Mouse (Mus musculus) embryo, embryonic 10 days (tissue): ENCODE measurements around the gene Arhgef19.

Experiments used
- DNase-seq: peaks from one replicate; pipeline ENCODE4 v3.0.0-alpha.2; 2015; ENCODE audit warnings: low spot score

Gene Arhgef19

DNA sequence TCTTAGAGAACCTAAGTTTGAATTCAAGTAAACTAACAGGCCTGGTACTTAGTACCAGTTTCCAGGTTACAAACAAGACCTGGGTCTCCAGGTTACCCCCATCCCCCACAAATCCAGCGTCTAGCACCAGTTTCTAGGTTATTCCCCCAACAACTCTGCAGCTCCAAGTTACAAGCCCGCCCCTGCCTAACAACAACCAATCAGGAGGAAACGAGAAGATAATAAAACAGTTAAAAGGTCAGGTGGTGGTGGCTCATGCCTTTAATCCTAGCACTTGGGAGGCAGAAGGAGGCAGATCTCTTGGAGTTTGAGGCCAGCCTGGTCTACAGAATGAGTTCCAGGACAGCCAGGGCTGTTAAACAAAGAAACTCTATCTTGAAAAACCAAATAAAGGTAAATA lies 28.0 kb downstream of the Arhgef19 start:
- no peak for DNase-seq

DNA sequence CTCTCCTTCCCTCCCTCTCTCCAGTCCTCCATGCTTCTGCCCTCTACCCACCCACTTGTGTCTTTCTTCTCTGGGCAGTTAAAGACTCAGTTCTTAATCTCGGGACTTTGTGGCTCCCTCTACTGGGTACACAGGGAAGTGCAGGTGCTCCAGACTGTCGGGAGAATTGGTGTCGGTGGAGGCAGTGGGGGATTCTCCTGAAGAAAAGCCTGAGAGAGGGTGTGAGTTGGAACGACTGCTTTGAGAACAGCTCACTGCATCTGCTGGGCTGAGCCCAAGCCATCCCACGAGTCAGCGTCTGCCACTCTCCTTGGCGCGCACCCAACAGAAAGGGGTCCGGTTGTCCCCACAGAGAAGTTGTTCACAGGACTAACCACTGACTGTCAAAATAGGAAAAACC lies 28.5 kb downstream of the Arhgef19 start:
- DNase-seq: peak; percentile 66

DNA sequence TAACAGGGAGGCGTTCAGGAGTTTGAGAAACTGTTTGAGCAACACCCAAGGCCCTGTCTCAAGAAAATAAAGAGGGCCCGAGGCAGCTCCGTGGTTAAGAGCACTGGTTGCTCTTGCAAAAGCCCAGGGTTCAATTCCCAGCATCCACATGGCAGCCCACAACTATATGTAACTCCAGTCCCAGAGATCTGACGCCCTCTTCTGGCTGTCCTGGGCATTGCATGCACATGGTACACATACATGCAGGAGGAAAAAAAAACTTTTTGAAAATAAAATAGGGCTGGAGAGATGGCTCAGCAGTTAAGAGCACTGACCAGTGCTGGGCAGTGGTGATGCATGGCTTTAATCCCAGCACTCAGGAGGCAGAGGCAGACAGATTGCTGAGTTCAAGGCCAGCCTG lies 29.1 kb downstream of the Arhgef19 start:
- no peak for DNase-seq

DNA sequence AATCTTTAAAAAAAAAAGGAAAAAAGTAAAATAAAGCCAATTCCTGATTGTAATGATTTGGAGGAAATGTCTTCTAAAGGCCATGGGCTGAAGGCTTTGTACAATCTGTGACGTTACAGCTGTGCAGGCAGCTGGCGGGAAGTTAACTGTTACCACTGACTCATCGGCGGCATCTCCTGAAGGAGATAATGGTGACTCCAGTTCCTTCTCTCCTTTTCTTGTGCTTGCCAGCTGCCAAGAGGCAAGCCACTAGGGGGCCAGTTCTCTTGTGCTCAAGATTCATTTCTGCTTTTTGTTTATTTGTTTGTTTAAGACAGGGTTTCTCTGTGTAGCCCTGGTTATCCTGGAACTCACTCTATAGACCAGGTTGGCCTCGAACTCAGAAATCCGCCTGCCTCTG lies 29.8 kb downstream of the Arhgef19 start:
- no peak for DNase-seq

DNA sequence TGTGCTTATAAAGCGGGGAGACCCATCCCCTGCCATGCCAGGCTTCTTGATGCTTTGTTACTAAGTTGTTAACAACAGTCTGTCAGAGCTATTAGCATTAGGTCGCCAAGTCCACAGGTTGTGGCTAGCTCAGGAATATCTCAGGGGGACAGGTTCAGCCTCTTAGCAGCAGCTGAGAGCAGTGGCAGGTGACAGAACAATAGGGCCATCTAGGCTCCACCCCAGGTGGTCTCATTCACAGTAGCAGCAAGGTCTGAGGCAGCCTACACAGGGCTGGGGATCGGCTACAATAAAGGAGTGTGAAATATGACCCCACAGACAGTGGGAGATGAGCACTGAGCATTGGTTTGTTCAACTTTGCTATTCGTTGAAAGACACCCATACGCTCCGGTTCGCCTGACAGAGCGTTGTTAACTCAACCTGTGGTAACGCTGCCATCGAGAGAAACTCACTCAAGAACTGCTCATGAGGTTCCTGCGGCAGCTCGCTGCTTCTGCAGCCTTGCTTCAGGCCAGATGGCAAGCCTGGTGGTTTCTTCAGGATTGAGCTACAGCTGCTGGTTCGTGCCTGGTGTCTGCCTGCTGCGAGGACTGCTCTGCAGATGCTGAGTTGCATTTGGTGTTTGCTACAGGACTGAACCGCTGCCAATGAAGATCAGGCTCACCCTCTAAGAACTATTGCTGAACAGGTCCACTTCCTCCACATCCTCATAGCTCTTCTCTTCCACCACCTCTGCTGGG lies 31.1 kb downstream of the Arhgef19 start:
- DNase-seq: no peak

DNA sequence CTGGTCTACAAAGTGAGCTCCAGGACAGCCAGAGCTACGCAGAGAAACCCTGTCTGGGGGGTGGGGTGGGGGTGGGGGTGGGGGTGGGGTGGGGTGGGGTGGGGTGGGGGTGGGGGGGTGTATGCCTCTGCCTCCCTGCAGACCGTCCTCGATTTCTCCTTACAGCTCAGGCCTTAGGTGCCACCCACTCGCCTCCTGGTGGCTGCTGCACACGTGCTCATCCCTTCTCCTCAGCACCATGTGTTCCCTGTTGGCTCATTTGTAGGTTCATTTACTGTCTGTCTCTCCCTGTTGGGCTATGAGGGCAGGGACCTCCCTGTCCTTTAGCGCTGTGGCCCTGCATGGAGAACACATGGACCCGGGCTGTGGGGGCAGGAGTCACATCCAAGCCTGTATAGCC lies 31.9 kb downstream of the Arhgef19 start:
- no peak for DNase-seq

DNA sequence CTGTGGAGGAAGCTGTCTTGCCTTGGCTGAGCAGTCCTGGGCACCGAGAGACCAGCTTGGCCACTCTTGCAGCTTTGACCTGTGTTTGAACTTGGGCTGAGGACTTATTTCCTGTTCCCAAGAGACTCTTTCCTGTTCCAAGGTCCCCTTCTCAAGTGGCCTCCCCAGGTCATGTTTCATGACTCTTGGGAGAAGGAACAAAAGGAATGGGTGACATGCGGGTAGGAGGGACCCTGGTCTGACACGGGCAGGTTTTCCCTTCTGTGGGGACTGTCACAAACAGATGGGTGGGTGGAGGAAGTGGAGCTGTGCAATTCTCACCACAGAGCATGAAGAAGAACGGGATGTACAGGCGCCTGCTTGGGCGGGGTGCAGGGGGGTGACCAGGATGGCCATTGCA lies 32.4 kb downstream of the Arhgef19 start:
- no peak for DNase-seq

DNA sequence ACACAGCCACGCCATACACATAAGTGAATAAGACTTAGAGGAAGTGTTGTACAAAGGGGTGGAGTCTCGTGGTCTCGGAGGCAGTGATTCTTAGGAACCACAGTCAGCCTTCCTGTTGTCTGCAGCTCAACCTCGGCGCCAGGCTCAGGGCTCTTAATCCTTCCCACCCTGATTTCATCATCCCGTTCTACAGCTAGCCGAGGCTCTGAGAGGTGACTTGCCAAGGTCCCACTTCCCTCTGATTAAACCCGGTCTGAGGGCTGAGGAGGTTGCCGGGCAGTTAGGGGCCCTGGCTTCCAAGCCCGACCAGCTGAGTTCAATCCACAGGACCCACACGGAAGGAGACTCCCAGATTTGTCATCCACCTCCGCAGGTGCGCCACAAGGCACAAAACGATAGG lies 33.6 kb downstream of the Arhgef19 start:
- no peak for DNase-seq

DNA sequence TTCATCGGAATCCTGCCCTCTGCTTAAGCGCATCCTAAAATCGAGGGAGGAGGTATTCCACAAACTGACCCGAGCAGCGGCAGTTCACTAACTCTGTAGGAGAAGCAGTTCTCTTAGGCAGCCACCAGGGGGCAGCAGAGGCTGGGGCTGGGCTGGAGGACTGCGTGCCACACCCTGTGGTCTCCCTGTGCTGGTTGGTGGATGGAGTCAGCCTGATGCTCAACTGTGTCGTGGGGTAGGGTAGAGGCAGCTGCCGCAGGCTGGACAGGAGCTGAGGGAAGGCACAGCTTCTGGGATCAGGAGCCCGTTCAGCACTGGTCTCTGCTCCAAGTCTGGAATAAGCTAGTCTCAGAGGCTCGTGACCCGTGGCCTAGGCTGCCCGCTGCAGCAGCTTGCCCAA lies 34.0 kb downstream of the Arhgef19 start:
- peak; percentile 93 for DNase-seq

DNA sequence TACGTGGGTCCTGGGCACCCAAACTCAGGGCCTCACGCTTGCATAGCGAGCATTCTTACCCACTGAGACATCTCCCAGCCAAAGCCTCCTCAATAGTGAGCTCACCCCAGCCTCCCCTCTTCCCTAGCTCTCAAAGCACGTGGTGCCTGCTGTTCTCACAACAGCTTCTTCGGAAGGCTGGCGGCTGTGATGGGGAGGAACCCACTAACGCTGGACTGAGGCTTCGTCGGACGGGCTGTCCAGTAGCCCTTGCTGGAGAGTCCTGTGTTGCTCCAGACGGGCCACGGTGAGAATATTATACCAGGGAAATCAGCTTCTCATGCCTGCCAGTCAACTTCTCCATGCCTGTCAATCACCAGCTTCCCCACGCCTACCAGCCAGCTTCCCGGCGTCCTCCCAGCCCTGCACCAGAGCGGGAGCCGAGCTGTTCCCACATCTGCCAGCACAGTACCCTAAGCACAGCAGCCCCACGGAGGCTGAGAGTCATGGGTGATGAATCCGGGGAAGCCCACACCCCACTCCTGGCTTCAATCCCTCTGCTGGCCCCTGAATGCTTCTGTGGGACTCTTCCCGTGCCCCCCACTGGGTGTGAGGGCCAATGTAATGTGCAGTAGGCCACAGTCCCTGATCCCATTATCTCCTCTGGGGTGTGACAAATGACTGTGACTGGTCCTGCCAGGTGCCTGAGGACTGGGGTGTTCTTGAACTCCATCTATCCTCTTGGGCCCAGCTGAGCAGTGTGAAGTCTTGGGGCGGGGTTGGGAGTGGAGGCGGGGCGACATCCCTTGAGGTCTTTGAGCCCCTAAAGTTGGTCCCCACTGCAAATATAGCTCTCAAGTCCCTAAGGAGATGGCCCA lies 35.4 kb downstream of the Arhgef19 start:
- peak; percentile 55 for DNase-seq

DNA sequence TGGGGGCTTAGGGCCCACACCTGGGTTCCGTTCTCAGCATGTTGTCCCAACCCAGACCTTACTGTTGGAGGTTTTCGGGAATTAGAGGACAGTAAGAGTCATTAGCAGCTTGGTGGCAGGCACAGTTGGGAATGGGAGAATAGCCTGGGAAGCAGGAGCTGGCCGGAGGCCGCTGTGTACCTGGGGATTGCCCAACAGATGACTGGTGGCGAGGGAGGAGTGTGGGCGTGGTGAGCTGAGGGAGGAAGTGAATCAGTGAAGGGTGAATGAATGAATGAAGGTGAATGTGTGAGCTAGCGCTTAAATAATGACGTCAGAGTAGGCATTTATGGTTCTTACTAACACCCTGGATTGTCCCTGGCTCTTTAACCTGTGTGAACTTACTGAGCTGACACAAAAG lies 37.9 kb downstream of the Arhgef19 start:
- no peak for DNase-seq

DNA sequence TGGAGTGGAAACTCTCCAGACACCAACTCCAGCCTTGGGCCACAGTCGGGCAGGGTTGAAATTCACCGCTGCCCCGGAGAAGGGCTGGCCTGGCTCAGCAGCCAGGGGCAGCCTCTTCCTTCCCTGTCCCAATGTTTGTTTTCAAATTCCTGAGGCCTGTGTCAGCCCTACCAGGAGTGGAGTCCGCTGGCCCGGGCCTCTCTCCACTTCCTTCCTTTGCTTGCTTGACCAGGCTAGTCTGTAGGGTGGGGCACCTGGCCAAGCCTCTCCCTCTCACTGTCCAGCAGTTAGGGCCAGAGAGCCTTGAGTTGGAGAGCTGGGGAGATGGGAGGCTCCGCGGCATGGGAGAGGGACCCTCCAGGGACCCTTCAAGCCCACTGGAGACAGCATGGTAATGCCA lies 38.9 kb downstream of the Arhgef19 start:
- DNase-seq: peak; percentile 50

DNA sequence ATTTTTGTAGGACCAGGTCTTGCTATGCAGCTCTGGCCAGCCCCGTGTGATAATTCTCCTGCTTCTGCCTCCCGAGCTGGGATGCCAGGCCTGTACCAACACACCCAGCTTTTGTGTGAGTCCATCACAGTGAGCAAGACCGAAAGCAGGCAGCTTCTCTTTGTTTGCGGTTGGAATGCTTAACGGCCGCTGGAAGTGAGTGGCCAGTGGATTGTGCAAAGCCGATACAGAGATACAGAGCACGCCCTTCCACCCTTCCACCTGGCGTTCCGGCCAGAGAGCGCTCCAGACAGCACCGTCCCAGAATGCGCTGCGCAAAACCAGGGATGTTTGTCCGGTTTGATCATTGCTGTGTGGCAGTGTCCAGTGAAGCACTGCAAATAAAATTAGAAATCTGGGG lies 40.0 kb downstream of the Arhgef19 start:
- DNase-seq: no peak

DNA sequence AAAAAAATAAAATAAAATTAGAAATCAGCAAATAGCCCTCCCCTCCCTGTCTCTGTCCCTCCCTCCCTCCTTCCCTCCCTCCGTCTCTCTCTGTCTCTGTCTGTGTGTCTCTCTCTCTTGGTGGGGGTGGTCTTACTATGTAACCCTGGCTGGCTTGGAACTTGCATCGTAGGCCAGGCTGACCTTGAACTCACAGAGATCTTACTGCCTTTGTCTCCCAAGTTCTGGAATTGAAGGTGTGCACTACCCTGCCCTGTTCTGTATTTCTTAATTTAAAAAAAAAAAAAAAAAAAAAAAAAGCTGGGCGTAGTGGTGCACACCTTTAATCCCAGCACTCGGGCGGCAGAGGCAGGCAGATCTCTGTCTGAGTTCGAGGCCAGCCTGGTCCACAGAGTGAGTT lies 40.5 kb downstream of the Arhgef19 start:
- DNase-seq: no peak

DNA sequence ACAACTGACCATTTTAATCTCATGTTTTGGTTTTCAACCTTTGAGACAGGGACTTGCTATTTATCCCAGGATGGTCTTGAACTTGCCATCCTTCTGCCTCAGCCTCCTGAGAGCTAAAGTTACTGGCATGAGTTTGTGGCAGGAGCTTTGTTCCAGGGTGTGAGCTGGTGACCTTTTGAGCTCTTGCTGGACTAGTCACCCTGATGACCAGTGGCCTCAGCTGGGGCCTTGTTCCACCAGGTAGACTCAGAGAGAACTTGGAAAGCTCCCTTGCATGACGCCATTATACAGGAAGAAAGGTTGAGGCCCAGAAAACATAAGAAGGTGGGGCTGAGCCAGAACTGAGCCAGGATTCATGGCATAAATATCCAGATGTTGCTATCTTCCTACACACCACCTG lies 41.2 kb downstream of the Arhgef19 start:
- no peak for DNase-seq

DNA sequence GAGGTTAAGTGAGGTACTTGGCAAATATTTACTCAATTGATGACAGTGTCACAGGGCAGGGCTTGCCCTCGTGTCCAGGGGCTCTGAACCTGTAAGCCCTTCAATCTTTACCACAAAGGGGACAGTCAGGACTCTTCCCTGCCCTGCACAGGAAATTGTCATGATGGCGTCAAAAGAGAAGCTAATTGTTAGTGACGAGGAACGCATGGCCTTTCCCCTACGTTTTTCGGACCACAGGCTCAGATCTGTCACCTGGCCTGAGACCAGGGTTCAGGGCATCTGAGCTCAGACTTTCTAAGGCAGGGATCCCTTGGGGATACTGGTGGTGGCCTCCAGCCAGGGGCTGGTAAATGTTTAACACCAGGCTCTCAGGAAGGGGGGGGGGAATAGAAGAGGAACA lies 41.9 kb downstream of the Arhgef19 start:
- no peak for DNase-seq

DNA sequence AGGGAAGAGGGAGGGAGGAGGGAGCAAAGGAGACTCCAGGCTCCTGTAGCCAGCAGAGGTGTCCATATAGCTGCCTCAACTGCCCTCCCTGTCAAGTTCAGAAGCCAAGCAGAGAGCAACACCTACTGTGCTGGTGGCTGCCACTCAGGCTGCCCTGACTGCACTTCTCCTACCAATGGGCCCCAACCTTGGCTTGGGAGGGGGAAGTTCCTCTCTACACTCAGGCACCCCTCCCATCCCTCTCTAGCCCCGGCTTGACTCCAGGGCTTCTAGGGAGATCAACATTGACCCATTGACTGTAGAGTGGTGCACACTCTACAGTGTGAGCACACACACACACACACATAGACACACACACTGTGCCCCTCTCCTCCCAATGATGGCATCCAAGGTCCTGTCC lies 42.3 kb downstream of the Arhgef19 start:
- no peak for DNase-seq

DNA sequence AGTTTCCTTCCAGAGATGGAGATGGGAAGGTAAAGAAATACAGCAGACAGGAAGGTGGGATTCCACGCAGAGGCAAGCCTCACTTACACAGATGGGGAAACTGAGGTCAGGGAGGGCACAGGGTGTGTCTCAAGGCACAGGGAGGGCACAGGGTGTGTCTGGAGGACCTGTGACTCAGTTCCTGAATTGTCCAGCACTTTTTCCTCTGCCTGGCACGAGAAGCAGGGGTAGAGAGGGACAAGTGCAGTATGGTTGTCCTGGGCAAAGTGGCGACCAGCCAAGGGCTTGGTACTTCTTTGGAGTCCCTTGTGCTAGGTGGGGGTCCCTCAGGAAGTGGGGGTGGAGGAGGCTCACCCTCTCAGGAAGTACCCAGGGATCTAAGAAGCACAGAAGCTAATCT lies 42.8 kb downstream of the Arhgef19 start:
- DNase-seq: no peak

DNA sequence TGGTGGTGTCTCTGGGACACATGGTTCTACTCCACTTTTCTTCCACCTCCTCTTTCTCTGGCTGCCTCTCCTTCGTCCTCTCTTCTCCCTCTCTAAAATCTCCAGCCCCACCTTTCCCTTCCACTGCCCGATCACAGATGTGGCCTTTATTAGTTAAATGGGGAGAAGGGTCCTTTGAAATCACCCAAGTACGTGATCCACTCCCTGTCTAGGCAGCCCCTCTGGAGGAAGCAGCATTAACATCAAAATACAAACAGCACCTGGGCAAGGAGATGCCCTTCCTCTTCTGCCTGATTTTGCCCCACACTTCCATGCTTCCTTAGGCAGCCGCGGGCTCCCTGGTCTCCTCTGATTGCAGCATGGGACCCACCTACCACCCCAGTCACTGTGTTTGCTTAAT lies 43.3 kb downstream of the Arhgef19 start:
- no peak for DNase-seq

DNA sequence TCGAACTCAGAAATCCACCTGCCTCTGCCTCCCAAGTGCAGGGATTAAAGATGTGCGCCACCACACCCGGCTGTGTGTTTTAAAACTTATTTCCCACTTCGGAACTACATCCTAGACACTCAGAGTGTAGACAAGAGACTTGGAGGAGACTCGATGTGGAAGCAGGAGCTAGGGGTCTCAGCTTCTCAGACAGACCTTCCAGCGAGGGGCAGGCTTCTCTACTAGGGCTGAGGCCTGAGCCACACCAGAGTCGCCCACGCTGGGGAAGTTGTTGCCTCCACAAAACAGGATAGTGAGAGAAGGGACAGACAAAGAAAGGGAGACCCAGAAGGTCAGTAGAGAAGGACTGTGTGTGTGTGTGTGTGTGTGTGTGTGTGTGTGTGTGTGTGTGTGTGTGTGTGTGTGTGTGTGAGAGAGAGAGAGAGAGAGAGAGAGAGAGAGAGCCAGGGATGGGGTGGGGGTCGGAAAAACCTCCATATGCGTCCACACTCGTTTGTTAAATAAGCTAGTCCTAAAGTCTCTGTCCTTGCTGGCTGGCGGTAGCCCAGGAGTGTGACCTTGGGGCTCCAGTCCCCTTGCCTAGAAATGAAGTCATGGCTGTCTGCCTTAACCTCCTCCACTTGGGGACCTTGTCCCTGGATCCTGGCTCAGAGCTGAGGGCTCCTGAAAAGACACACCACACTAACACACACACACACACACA lies 44.0 kb downstream of the Arhgef19 start:
- DNase-seq: no peak

DNA sequence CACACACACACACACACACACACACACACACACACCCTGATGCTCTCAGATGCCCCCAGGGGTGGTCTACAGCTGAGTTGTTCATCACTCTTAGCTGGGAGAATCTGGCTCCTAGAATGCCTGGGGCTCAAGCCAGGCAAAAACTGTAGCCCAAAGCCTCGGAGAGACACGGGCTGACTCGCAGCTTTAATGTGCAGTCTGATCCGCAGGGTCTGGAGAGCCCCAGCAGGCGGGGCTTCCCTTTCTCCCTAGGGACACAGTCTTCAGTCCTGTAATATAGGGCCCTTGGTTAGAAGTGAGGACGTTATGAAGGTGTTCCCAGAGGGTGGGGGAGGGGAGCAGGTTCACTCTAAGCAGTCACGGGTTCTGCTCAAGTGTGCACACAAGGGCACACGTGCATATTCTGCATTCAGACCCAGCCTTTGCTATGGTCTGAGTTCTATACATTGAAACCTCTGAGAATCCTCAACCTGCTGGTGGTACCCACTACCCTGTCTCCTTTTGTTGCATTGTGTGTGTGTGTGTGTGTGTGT lies 44.6 kb downstream of the Arhgef19 start:
- no peak for DNase-seq

DNA sequence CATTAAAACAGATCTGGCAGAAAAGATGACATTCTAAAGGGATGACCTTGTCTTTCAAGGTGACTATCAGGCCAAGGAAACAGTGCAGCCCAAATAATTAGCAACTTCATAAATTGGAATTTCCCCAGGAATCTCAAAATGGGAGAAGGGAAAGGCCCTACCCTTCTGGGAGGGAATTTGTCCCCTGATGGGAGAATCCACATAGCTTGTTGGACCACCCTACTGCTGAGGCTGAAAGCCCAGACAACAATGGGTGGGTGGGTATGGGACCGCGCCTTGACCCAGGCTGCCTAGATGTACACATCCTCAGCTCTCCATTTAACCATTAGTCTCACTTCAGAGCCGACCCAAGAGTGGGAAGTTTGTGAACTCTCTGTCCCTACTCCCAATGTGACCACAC lies 45.2 kb downstream of the Arhgef19 start:
- no peak for DNase-seq

DNA sequence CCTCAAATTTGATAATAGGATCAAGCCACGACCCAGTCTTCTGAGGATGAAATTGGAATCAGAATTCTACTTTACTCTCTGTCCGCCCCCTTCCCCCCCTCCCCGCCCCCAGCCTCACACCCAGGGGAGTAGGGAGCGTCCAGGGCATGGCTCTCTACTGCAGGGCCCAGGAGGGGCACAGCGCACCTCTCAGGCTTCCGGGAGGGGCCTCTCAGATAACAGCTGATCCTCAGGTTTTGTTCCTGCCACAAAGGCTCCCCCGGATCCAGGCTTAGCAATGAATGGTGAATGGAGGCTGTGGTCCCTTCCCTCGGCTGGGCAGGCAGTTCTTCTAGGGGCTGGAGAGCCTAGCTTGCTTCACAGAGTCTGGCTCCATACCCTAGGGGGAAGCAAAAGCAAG lies 45.8 kb downstream of the Arhgef19 start:
- DNase-seq: no peak
